Mouse (Mus musculus): Measurements from ENCODE around the gene Gm5767. TPM values are rescaled to one million over a fixed set of nuclear protein-coding genes. Genes with fewer than 3 reads are reported as not detected.
"Not testable (repeated sequence)": the region's sequence is repeated elsewhere in the genome, so short reads cannot be mapped to it uniquely, and the experiment has no call there.

The Gm5767 gene
- polyA plus RNA-seq, 1 experiment from 2014 or later = not detected

DNA sequence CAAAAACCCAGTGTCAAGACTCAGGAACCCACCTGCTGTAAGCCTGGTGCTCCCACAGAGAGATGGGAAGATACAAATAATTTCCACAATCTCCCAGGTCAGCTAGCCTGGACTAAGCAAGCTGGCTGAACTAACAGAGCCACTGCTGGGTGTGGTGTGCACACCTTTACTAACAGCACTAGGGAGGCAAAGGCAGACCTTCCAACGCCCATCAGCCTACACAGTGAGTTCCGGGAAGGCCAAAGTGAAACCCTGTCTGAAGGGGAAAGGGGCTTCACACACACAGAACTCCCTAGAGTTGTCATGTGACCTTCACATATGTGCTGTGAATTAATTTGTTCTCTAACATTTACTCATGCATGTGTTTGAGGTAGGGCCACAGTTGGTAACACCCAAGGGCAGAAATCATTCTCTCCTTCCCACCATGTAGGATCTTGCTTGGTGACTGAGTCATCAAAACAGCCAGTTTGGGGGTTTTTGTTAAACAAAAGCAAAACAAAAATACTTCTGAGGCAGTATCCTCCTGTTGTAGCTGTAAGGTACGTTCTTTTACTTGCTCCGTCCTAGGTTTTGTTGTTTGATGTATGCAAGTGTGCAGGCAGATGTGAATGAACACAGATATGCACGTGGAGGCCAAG lies 47.7 kb downstream of the Gm5767 start:
- Histone ChIP-seq H3K4me1 (peaks cover 21% of the 10 kb centered on the region; the same call in 1 of the 2 replicates), H3K27ac (replicated peaks) (no peak overlapping the region), H3K9me3 (no peaks in the 10 kb centered on the region), H3K27me3 (replicated peaks; ENCODE audit: low read depth, poor library complexity, severe bottlenecking) (no peaks in the 10 kb centered on the region), H3K4me3 (no peak overlapping the region), H3K36me3 (replicated peaks) (peaks cover 23% of the 10 kb centered on the region)
- whole genome bisulfite sequencing = 87% methylated on average over 5 of the region's 5 CpGs
- no peak for DNase-seq (ENCODE audit: low spot score)

DNA sequence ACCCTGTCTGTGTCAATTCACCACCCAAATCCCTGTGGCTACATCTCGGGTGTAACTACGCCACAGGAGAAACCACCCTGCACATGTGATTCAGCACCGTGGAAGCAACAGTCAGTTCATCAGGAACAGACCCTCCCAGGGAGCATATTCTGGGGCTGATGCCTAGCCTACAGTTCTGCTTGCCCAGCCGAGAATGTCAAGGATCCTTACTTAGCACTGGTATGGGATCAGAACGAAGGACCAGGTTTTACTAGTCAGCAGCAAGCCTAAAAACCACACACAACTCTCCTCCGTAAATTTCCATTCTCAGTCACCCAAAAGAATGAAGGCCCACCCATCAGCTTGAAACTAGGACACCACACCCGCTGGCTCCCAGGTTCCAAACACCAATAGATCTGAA lies 51.1 kb downstream of the Gm5767 start:
- peaks cover 41% of the 10 kb centered on the region for H3K36me3 ChIP-seq (replicated peaks)
- H3K4me3 ChIP-seq = no peak overlapping the region
- H3K9me3 ChIP-seq = no peaks in the 10 kb centered on the region
- no peaks in the 10 kb centered on the region for H3K27me3 ChIP-seq (replicated peaks; ENCODE audit: low read depth, poor library complexity, severe bottlenecking)
- WGBS = 91% methylated on average over 7 of the region's 7 CpGs
- H3K4me1 ChIP-seq = peaks cover 48% of the 10 kb centered on the region
- H3K27ac ChIP-seq (replicated peaks) = no peak overlapping the region
- DNase-seq (ENCODE audit: low spot score) = no peak

- 89% methylated on average over 4 of the region's 4 CpGs for WGBS
- H3K4me1 ChIP-seq = peaks cover 54% of the 10 kb centered on the region
- H3K27ac ChIP-seq (replicated peaks); H3K9me3 ChIP-seq; H3K27me3 ChIP-seq (replicated peaks; ENCODE audit: low read depth, poor library complexity, severe bottlenecking); H3K4me3 ChIP-seq; DNase-seq (ENCODE audit: low spot score): not testable (repeated sequence)
- peaks cover 41% of the 10 kb centered on the region for H3K36me3 ChIP-seq (replicated peaks)
Measured at GRCm38 (mm10) chr16:8732450-8732849, 51.9 kb downstream of the Gm5767 start.

Other genes with a start within 250 kb of the Gm5767 start
- gene Mettl22, start 210.0 kb upstream of the Gm5767 start, polyA plus RNA-seq (2016; fragmentation: Nextera tagmentation; extraction: Ambion mirVana) = 19.8 and 23.8 TPM in 2 replicates
- 24.1 and 29.5 TPM in 2 replicates for gene Abat, start 167.3 kb upstream of the Gm5767 start, polyA plus RNA-seq (2016; fragmentation: Nextera tagmentation; extraction: Ambion mirVana)
- gene Pmm2, start 43.1 kb upstream of the Gm5767 start, polyA plus RNA-seq (2016; fragmentation: Nextera tagmentation; extraction: Ambion mirVana) = 54.1 and 58.7 TPM in 2 replicates
- 23.5 and 25.4 TPM in 2 replicates for gene Tmem186, start 43.1 kb upstream of the Gm5767 start, polyA plus RNA-seq (2016; fragmentation: Nextera tagmentation; extraction: Ambion mirVana)
- 168 and 176 TPM in 2 replicates for gene Carhsp1, start 8.6 kb upstream of the Gm5767 start, polyA plus RNA-seq (2016; fragmentation: Nextera tagmentation; extraction: Ambion mirVana)
- 29.2 and 31.6 TPM in 2 replicates for gene Usp7, start 111.5 kb downstream of the Gm5767 start, polyA plus RNA-seq (2016; fragmentation: Nextera tagmentation; extraction: Ambion mirVana)
- 19.2 and 19.9 TPM in 2 replicates for gene 1810013L24Rik, start 149.3 kb downstream of the Gm5767 start, polyA plus RNA-seq (2016; fragmentation: Nextera tagmentation; extraction: Ambion mirVana)

Measured in embryonic facial prominence, embryonic 10.5 days (tissue).